Mouse (Mus musculus) hindbrain, postnatal 0 days (tissue): ENCODE results near the gene Snx21. TPM values are rescaled to one million over a fixed set of nuclear protein-coding genes. Genes with fewer than 3 reads are reported as not detected.

Experiments used
- ATAC-seq: fragments of 200-750 bp; cut with Nextera tagmentation; 2 replicates; pipeline ENCODE4 v1.8.0; 2017; ENCODE audit warnings: mild to moderate bottlenecking, moderate TSS enrichment, moderate library complexity
- DNase-seq: peaks from one replicate; pipeline ENCODE4 v3.0.0-alpha.2; 2015; ENCODE audit warnings: low spot score
- H3K27ac ChIP-seq: fragments of 300-500 bp; sonication (generic); 2 replicates; pipeline ENCODE4 v1.5.1; 2014; ENCODE audit warnings: mild to moderate bottlenecking
- H3K27me3 ChIP-seq: fragments of 300-500 bp; sonication (generic); 2 replicates; pipeline ENCODE4 v1.6.1; 2014; ENCODE audit warnings: low read length, mixed read lengths; ENCODE audit not compliant: insufficient read depth
- H3K36me3 ChIP-seq: fragments of 300-500 bp; sonication (generic); 2 replicates; pipeline ENCODE4 v1.6.1; 2014; ENCODE audit warnings: low read length, mixed read lengths; ENCODE audit not compliant: insufficient read depth
- H3K4me1 ChIP-seq: fragments of 300-500 bp; sonication (generic); 2 replicates; pipeline ENCODE4 v1.6.1; 2014; ENCODE audit warnings: antibody characterized with exemption, low read length, mixed read lengths; ENCODE audit not compliant: insufficient read depth
- H3K4me2 ChIP-seq: fragments of 300-500 bp; sonication (generic); 2 replicates; pipeline ENCODE4 v1.6.1; 2014; ENCODE audit warnings: low read depth, mild to moderate bottlenecking, low read length, moderate library complexity, mixed read lengths
- H3K4me3 ChIP-seq: fragments of 300-500 bp; sonication (generic); 2 replicates; pipeline ENCODE4 v1.5.1; 2014; ENCODE audit warnings: low read length
- H3K9ac ChIP-seq: fragments of 300-500 bp; sonication (generic); replicated peaks from 2 replicates; pipeline ENCODE4 v1.6.1; 2014; ENCODE audit warnings: mild to moderate bottlenecking, low read length, moderate library complexity, mixed read lengths
- H3K9me3 ChIP-seq: fragments of 300-500 bp; sonication (generic); 2 replicates; pipeline ENCODE4 v1.6.1; 2016; ENCODE audit warnings: low read length, mixed read lengths
- CTCF ChIP-seq: IDR thresholded peaks from 2 replicates; pipeline ENCODE4 v1.5.1; 2016; ENCODE audit warnings: antibody characterized with exemption, control low read depth, low read depth
- WGBS: fragments of 180-500 bp; shearing (Covaris S2); extraction: QIAGEN DNeasy Blood & Tissue Kit; methylation state at CpG from one replicate; pipeline ENCODE4 v1.1.7; 2014; 5-methylcytosine and 5-hydroxymethylcytosine counted together
- polyA plus RNA-seq: library from polyadenylated mRNA; unstranded; fragments of >200 nt; fragmentation: Nextera tagmentation; extraction: Ambion mirVana; gene quantifications from 2 replicates; pipeline ENCODE4 v1.2.1, GENCODE M21; 2015
- total RNA-seq: library from RNA; depleted of rRNA; stranded (reverse); fragments of >200 nt; gene quantifications from 2 replicates; pipeline ENCODE4 v1.2.3, GENCODE M21; 2014

The Snx21 gene
- total and polyA plus RNA-seq, 2 experiments from 2014 or later = 47.6 to 102 TPM

DNA sequence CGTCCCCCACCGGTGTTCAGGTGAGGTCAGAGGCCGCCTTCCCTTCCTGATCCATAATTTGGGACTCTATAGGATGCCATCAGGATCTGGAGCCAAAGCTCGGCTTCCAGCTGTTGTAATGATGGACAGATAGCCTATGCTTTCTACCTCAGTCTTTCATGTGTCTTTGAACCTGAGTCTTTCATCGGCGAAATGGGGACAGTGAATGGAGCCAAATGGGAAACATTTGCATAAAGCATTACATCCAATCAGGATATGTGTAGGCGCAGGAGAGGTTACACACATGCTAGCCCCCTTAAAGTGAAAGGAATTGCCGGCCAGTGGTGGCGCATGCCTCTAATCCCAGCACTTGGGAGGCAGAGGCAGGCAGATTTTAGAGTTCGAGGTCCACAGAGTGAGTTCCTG lies 37.6 kb downstream of the Snx21 start:
- peaks cover 18% of the 10 kb centered on the region; the same call in 1 of the 2 replicates for H3K36me3 ChIP-seq
- H3K9me3 ChIP-seq = no peaks in the 10 kb centered on the region
- H3K4me3 ChIP-seq = peak overlapping the region; percentile 59
- DNase-seq (peak; percentile 72), ATAC-seq (peak; percentile 28; the same call in 1 of the 2 replicates)
- no peaks in the 10 kb centered on the region for H3K4me1 ChIP-seq
- peak overlapping the region; percentile 62 for H3K4me2 ChIP-seq
- peak overlapping the region; percentile 95 for H3K27ac ChIP-seq
- WGBS = 2% methylated on average over 10 of the region's 10 CpGs
- TF ChIP-seq CTCF = peak; percentile 42
- peak overlapping the region; percentile 61 for H3K9ac ChIP-seq
- no peaks in the 10 kb centered on the region for H3K27me3 ChIP-seq

DNA sequence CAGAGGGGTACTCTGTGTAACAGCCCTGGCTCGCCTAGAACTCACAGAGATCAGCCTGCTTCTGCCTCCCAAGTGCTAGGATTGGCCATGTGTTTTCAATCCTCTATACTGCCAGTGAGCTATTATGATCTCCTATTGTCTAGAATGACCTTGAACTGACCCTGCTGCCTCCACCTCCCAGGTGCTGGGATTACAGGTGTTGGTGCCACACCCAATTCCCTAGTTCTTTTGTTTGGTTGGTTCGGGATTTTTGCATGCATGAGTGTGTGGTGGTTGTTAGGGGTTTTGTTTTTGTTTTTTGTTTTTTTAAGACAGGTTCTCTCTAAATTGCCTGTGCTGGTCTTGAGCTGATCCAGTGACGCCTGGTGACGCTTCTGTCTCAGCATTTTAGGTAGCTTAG lies 38.3 kb downstream of the Snx21 start:
- Histone ChIP-seq H3K27me3 (no peaks in the 10 kb centered on the region), H3K27ac (no peak overlapping the region), H3K36me3 (peaks cover 18% of the 10 kb centered on the region; the same call in 1 of the 2 replicates), H3K4me3 (no peak overlapping the region), H3K4me1 (no peaks in the 10 kb centered on the region), H3K9ac (no peak overlapping the region), H3K4me2 (peak overlapping the region; percentile 62; the same call in 1 of the 2 replicates), H3K9me3 (no peaks in the 10 kb centered on the region)
- ATAC-seq = no peak
- no peak for TF ChIP-seq CTCF
- DNase-seq = no peak
- WGBS = 93% methylated on average over 4 of the region's 4 CpGs

- H3K9me3 ChIP-seq = no peaks in the 10 kb centered on the region
- H3K36me3 ChIP-seq = peaks cover 18% of the 10 kb centered on the region; the same call in 1 of the 2 replicates
- DNase-seq (no peak), ATAC-seq (no peak)
- H3K9ac ChIP-seq = no peak overlapping the region
- 93% methylated on average over 17 of the region's 17 CpGs for WGBS
- no peak overlapping the region for H3K4me3 ChIP-seq
- no peak overlapping the region for H3K4me2 ChIP-seq
- no peaks in the 10 kb centered on the region for H3K27me3 ChIP-seq
- H3K27ac ChIP-seq = no peak overlapping the region
- no peak for TF ChIP-seq CTCF
- H3K4me1 ChIP-seq = no peaks in the 10 kb centered on the region
Measured at GRCm38 (mm10) chr2:164825521-164825920, 39.9 kb downstream of the Snx21 start.

- ATAC-seq = no peak
- no peaks in the 10 kb centered on the region for H3K27me3 ChIP-seq
- H3K36me3 ChIP-seq = peaks cover 18% of the 10 kb centered on the region; the same call in 1 of the 2 replicates
- DNase-seq = no peak
- TF ChIP-seq CTCF = no peak
- H3K27ac ChIP-seq = no peak overlapping the region
- no peak overlapping the region for H3K4me2 ChIP-seq
- WGBS = 83% methylated on average over 16 of the region's 16 CpGs
- no peak overlapping the region for H3K4me3 ChIP-seq
- H3K9ac ChIP-seq = no peak overlapping the region
- no peaks in the 10 kb centered on the region for H3K4me1 ChIP-seq
- H3K9me3 ChIP-seq = no peaks in the 10 kb centered on the region
Measured at GRCm38 (mm10) chr2:164827146-164827850, 41.7 kb downstream of the Snx21 start.

DNA sequence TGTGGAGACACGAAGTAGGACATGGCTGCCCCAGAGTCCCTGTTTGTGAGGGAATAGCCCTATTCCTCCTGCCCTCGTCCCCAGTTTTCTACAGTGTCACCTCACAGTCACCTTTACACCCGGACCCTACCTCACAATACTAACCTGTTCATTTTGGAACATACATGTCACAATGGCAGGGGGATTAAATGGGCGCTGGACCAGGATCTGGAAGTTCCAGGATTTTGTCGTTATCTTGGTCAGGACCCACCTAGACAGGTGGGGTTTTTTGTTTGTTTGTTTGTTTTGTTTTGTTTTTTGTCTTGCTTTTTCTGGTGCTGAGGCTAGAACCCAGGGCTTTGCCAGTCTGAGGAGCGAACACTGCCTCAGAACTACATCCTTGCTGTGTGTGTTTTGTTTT lies 42.8 kb downstream of the Snx21 start, which contains the start of gene Spata25:
Gene Spata25, minus strand, starts transcription at position 101 of the 400 bp plus-strand sequence.
- no peak within 1 kb of the TSS for H3K4me3 ChIP-seq
- H3K27me3 ChIP-seq = no peaks in the 10 kb centered on the region
- peaks cover 3% of the 10 kb centered on the region; the same call in 1 of the 2 replicates for H3K4me1 ChIP-seq
- WGBS = 86% methylated on average over 6 of the region's 6 CpGs
- DNase-seq (no peak), ATAC-seq (no peak)
- H3K9ac ChIP-seq = no peak within 1 kb of the TSS
- peaks cover 18% of the 10 kb centered on the region; the same call in 1 of the 2 replicates for H3K36me3 ChIP-seq
- no peak within 1 kb of the TSS for H3K27ac ChIP-seq
- no peak within 1 kb of the TSS for H3K4me2 ChIP-seq
- H3K9me3 ChIP-seq = no peaks in the 10 kb centered on the region
- TF ChIP-seq CTCF = no peak

DNA sequence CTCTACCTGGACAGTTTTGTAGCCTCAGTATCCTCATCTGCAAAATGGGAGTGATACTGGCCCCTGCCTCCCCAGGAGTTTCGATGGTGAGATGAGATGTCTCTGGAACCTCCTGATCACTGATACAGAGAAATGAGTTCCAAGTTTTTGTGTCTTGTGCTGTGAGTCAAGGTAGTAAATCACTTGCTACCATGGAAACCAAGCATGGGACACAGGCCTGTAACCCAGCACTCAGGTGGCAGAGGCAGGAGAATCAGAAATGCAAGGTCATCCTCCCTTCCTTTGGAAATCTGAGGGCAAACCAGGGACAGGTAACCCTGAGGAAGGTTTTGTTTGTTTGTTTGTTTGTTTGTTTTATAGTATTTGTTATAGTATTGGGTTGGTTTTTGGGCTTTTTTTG lies 43.5 kb downstream of the Snx21 start:
- Histone ChIP-seq H3K9me3 (no peaks in the 10 kb centered on the region), H3K27me3 (no peaks in the 10 kb centered on the region), H3K27ac (no peak overlapping the region), H3K36me3 (peaks cover 18% of the 10 kb centered on the region; the same call in 1 of the 2 replicates), H3K9ac (no peak overlapping the region), H3K4me1 (peaks cover 4% of the 10 kb centered on the region; the same call in 1 of the 2 replicates), H3K4me3 (no peak overlapping the region), H3K4me2 (no peak overlapping the region)
- no peak for DNase-seq
- 94% methylated on average over 1 of the region's 1 CpGs for WGBS
- TF ChIP-seq CTCF = no peak
- no peak for ATAC-seq

DNA sequence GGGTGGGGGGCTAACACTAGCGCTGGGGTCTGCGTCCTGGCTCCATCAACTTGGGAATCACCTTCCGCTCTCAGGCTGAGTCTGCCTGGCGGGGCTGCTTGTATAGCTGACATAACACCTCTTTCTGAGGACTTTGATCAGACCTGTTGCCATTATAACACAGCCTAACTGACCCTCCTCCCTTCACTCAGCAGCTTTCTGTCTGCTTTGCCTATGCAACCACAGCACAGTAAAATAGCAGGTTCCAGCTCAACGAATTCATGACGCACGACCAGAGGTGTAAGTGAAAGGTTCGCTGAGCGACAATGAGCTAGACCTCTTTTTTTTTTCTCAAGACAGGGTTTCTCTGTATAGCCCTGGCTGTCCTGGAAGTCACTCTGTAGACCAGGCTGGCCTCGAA lies 45.4 kb downstream of the Snx21 start:
- ATAC-seq (no peak), DNase-seq (no peak)
- TF ChIP-seq CTCF = no peak
- Histone ChIP-seq H3K27ac (no peak overlapping the region), H3K9ac (no peak overlapping the region), H3K9me3 (no peaks in the 10 kb centered on the region), H3K4me3 (no peak overlapping the region), H3K4me2 (no peak overlapping the region), H3K36me3 (peaks cover 6% of the 10 kb centered on the region; the same call in 1 of the 2 replicates), H3K4me1 (peaks cover 14% of the 10 kb centered on the region; the same call in 1 of the 2 replicates), H3K27me3 (no peaks in the 10 kb centered on the region)
- WGBS = 90% methylated on average over 10 of the region's 10 CpGs
